Comparison of ENCODE assay signal across 21 mouse cellular contexts in the genomic region with DNA sequence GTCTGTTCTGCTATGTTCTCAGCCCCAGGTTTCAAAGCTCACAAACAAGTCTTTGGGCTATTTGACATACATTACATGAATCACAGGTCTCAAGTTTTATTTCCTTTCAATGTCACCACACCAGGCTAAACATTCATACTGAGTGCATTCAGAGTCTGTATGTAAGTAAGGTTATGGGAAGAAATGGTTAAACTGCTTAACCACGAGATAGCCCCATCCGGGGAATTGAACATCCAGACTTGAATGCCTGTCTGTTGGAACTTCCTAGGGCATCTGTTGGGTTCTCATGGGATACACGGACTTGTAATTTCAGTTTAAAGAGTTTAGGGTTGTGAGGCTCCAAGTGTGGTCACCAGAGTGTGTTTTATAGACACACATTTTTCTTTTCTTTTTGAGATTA. TPM values are rescaled to one million over a fixed set of nuclear protein-coding genes. Genes with fewer than 3 reads are reported as not detected.
DNase-seq lines count a peak whose midpoint lies in the region; ATAC-seq and TF ChIP-seq lines count a peak whose summit lies in the region.
"Had no signal": no experiment of that assay in that cellular context is flagged by ENCODE, and none has a peak within 500 bp of the region (broad histone marks: within the 10 kb centered on the region; RNA-seq: fewer than 3 reads in every experiment).

No protein-coding gene starts in this region.

- peaks cover 40% of the 10 kb centered on the region for H3K4me1 ChIP-seq in midbrain, embryonic 12.5 days
- H3K4me1 ChIP-seq in midbrain, embryonic 11.5 days (ENCODE audit: control insufficient read depth, insufficient read depth, low read length), result peaks cover 39% of the 10 kb centered on the region
- H3K4me1 ChIP-seq in ES-Bruce4 (ENCODE audit: control insufficient read depth, insufficient read depth, low read length), result no peaks in the 10 kb centered on the region

- H3K36me3 ChIP-seq in midbrain, embryonic 12.5 days, result peaks cover 35% of the 10 kb centered on the region
- H3K36me3 ChIP-seq in midbrain, embryonic 11.5 days (ENCODE audit: control insufficient read depth, insufficient read depth, low read length), result peaks cover 7% of the 10 kb centered on the region
- H3K36me3 ChIP-seq in ES-Bruce4 (ENCODE audit: control insufficient read depth, insufficient read depth, low read length, poor library complexity, severe bottlenecking), result peaks cover 16% of the 10 kb centered on the region

- DNase-seq in heart, adult 11 months, result peak; percentile 51
- no peak for DNase-seq in heart, postnatal 10 days
- no peak for DNase-seq in midbrain, embryonic 11.5 days (ENCODE audit: low spot score, missing footprints)
- DNase-seq in R1 (ENCODE audit: low read depth, low spot score), result peak; percentile 51
- no peak for DNase-seq in embryo, embryonic 9.5 days (ENCODE audit: extremely low spot score)
- DNase-seq: adrenal gland, adult 8-10 months; adrenal gland, postnatal 36 days; cerebellum, postnatal 14 days; embryo, embryonic 11 days; gastrocnemius, adult 2 months; gastrocnemius, postnatal 25 days; heart, postnatal 4 days; kidney, adult 2 months had no signal

- whole genome bisulfite sequencing in midbrain, embryonic 12.5 days, result 77% methylated on average over 3 of the region's 3 CpGs
- 84% methylated on average over 3 of the region's 3 CpGs for WGBS in midbrain, embryonic 11.5 days

- H3K9me3 ChIP-seq in midbrain, embryonic 12.5 days, result no peaks in the 10 kb centered on the region
- no peaks in the 10 kb centered on the region for H3K9me3 ChIP-seq in midbrain, embryonic 11.5 days (ENCODE audit: control insufficient read depth, low read length)
- no peaks in the 10 kb centered on the region; the same call in 1 of the 2 replicates for H3K9me3 ChIP-seq in ES-Bruce4 (replicated peaks; ENCODE audit: control insufficient read depth, insufficient read depth, low read length, poor library complexity, severe bottlenecking)
- H3K9me3 ChIP-seq: embryonic facial prominence, embryonic 12.5 days; heart, embryonic 13.5 days; kidney, embryonic 15.5 days had no signal

- H3K4me3 ChIP-seq in midbrain, embryonic 12.5 days, result no peak overlapping the region
- no peak overlapping the region for H3K4me3 ChIP-seq in midbrain, embryonic 11.5 days (ENCODE audit: low read depth, low read length)
- no peak overlapping the region for H3K4me3 ChIP-seq in ES-Bruce4 (ENCODE audit: low read depth, low read length)
- H3K4me3 ChIP-seq: embryonic facial prominence, embryonic 12.5 days; gastrocnemius, adult 2 months; heart, embryonic 13.5 days; kidney, embryonic 15.5 days had no signal

- TF ChIP-seq EP300 in ES-Bruce4 (IDR thresholded peaks at IDR 0.05; ENCODE audit: insufficient read depth, low read depth, low read length), result no peak

- no peak overlapping the region for H3K9ac ChIP-seq in midbrain, embryonic 12.5 days (replicated peaks)
- H3K9ac ChIP-seq in midbrain, embryonic 11.5 days (ENCODE audit: low read length), result no peak overlapping the region
- H3K9ac ChIP-seq in ES-Bruce4 (ENCODE audit: low read depth, poor library complexity, severe bottlenecking), result peak overlapping the region; percentile 64
- H3K9ac ChIP-seq: embryonic facial prominence, embryonic 12.5 days; heart, embryonic 13.5 days; kidney, embryonic 15.5 days had no signal

- no peak for TF ChIP-seq POLR2A in ES-Bruce4 (IDR thresholded peaks at IDR 0.05; ENCODE audit: insufficient read depth, low read length)

- H3K4me2 ChIP-seq in midbrain, embryonic 12.5 days (replicated peaks), result no peak overlapping the region
- no peak overlapping the region for H3K4me2 ChIP-seq in midbrain, embryonic 11.5 days
- H3K4me2 ChIP-seq: embryonic facial prominence, embryonic 12.5 days; heart, embryonic 13.5 days; kidney, embryonic 15.5 days had no signal

- H3K27ac ChIP-seq in midbrain, embryonic 12.5 days (replicated peaks), result peak overlapping the region; percentile 60
- H3K27ac ChIP-seq in midbrain, embryonic 11.5 days (ENCODE audit: low read depth, low read length), result no peak overlapping the region
- H3K27ac ChIP-seq in ES-Bruce4 (ENCODE audit: insufficient read depth, low read length), result peak overlapping the region; percentile 88
- H3K27ac ChIP-seq: embryonic facial prominence, embryonic 12.5 days; gastrocnemius, adult 2 months; heart, embryonic 13.5 days; kidney, embryonic 15.5 days had no signal

- ATAC-seq in midbrain, embryonic 12.5 days (ENCODE audit: low FRiP score, low read depth), result no peak
- no peak for ATAC-seq in midbrain, embryonic 11.5 days (ENCODE audit: low FRiP score)
- ATAC-seq: forebrain, embryonic 16.5 days; intestine, embryonic 16.5 days; Patski had no signal

- intact Hi-C loops in heart, postnatal 10 days (cut with DNase I), result no loop called here

- TF ChIP-seq CTCF in ES-Bruce4 (IDR thresholded peaks at IDR 0.05; ENCODE audit: low read depth, low read length), result no peak

- no peaks in the 10 kb centered on the region for H3K27me3 ChIP-seq in midbrain, embryonic 12.5 days
- H3K27me3 ChIP-seq in midbrain, embryonic 11.5 days (ENCODE audit: control insufficient read depth, insufficient read depth, low read length), result no peaks in the 10 kb centered on the region
- H3K27me3 ChIP-seq in ES-Bruce4 (ENCODE audit: control insufficient read depth, insufficient read depth, low read length, poor library complexity, severe bottlenecking), result no peaks in the 10 kb centered on the region
- H3K27me3 ChIP-seq: embryonic facial prominence, embryonic 12.5 days; heart, embryonic 13.5 days; kidney, embryonic 15.5 days; Patski had no signal

RNA-seq across cellular contexts. Expression of a gene that starts 13.2 kb away (rescaled TPM):
- total RNA-seq in heart, postnatal 10 days (2021), result 10 to 100 TPM; 30.1 to 31.4 TPM
- 105 and 113 TPM in 2 replicates for polyA plus RNA-seq in midbrain, embryonic 12.5 days (2016; fragmentation: Nextera tagmentation; extraction: Ambion mirVana)
- 83.7 and 86.7 TPM in 2 replicates for polyA plus RNA-seq in midbrain, embryonic 11.5 days (2014; fragmentation: Nextera tagmentation; extraction: Ambion mirVana)
- polyA plus RNA-seq in ES-Bruce4 (2011; ENCODE audit: insufficient read depth, insufficient read length, low read depth, missing spikeins), result 41.9 and 43.1 TPM in 2 replicates

Comparison
In these comparisons a context has a peak if more than half of its experiments do, and no peak if none do; other contexts are left out.
1. DNase-seq: peak in heart, adult 11 months (single experiment) and R1 (single experiment); none in heart, postnatal 10 days (0 of 2), midbrain, embryonic 11.5 days (single experiment) and embryo, embryonic 9.5 days (single experiment).